Mouse (Mus musculus) forebrain, embryonic 10.5 days (tissue): ENCODE measurements around the gene Lgi4. TPM values are rescaled to one million over a fixed set of nuclear protein-coding genes. Genes with fewer than 3 reads are reported as not detected.

Experiments
- DNase-seq: peaks from one replicate; pipeline ENCODE4 v3.0.0-alpha.2; 2017; ENCODE audit warnings: low spot score; ENCODE audit errors: extremely low spot score
- H3K27ac ChIP-seq: fragments of 300-500 bp; sonication (generic); 2 replicates; pipeline ENCODE4 v1.5.1; 2016; ENCODE audit warnings: mild to moderate bottlenecking
- H3K27me3 ChIP-seq: fragments of 300-500 bp; sonication (generic); 2 replicates; pipeline ENCODE4 v1.6.1; 2016; ENCODE audit warnings: mild to moderate bottlenecking; ENCODE audit not compliant: poor library complexity, severe bottlenecking
- H3K36me3 ChIP-seq: fragments of 300-500 bp; sonication (generic); replicated peaks from 2 replicates; pipeline ENCODE4 v1.6.1; 2016; ENCODE audit warnings: mild to moderate bottlenecking, moderate library complexity
- H3K4me1 ChIP-seq: fragments of 300-500 bp; sonication (generic); 2 replicates; pipeline ENCODE4 v1.6.1; 2016
- H3K4me3 ChIP-seq: fragments of 300-500 bp; sonication (generic); 2 replicates; pipeline ENCODE4 v1.5.1; 2016; ENCODE audit warnings: mild to moderate bottlenecking, moderate library complexity
- H3K9me3 ChIP-seq: fragments of 300-500 bp; sonication (generic); 2 replicates; pipeline ENCODE4 v1.6.1; 2016; ENCODE audit warnings: mild to moderate bottlenecking, moderate library complexity
- WGBS: fragments of 180-500 bp; shearing (Covaris S2); methylation state at CpG from one replicate; pipeline ENCODE4 v1.1.7; 2016; 5-methylcytosine and 5-hydroxymethylcytosine counted together
- polyA plus RNA-seq: library from polyadenylated mRNA; unstranded; fragments of >200 nt; fragmentation: Nextera tagmentation; extraction: Ambion mirVana; gene quantifications from 2 replicates; pipeline ENCODE4 v1.2.1, GENCODE M21; 2016

Lgi4 gene
- polyA plus RNA-seq, 1 experiment from 2014 or later: 0.68 TPM

DNA sequence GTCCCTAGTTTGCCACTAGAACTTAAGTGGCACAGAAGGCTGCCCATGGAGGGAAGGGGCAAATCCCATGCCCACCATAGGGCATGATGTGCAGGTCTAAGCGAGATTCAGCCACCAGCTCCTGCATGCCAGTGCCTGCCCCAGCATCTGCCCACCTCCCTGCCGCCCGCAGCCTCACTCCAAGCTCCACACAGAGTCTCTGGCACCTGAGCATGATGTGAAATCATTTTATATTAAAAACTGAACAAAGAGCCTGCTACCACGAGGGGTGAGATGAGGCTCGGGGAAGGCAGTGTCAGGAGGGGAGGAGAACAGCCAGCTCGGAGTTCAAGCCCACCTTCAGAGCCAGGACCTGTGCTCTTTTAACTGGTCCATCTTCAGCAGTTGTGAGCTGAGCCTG is 11.2 kb downstream of the Lgi4 start:
- no peaks in the 10 kb centered on the region for H3K27me3 ChIP-seq
- no peaks in the 10 kb centered on the region for H3K36me3 ChIP-seq
- peaks cover 12% of the 10 kb centered on the region; the same call in 1 of the 2 replicates for H3K4me1 ChIP-seq
- 84% methylated on average over 6 of the region's 6 CpGs for WGBS
- no peak overlapping the region for H3K4me3 ChIP-seq
- H3K27ac ChIP-seq: no peak overlapping the region
- H3K9me3 ChIP-seq: no peaks in the 10 kb centered on the region
- no peak for DNase-seq

DNA sequence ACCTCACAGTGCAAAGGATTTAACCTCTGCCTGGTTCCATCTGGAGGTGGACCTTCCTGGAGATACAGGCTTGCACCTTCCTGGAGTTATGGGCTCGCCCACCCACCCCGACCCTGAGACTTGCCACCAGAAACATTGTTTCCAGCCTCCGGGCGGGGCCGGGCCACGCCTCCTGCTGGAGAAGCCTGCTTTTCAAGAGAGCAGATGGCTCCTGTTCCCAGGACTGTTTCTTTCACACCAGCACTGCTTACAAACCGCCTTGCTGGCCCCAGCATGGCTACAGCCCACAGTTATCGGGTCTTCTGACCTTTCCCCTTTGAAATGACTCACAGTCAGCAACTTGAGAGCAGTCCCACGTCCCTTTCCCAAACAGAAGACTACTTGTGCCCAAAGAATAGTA is 13.2 kb downstream of the Lgi4 start:
- no peak for DNase-seq
- H3K9me3 ChIP-seq: no peaks in the 10 kb centered on the region
- no peaks in the 10 kb centered on the region for H3K27me3 ChIP-seq
- H3K27ac ChIP-seq: no peak overlapping the region
- H3K4me3 ChIP-seq: no peak overlapping the region
- WGBS: 68% methylated on average over 9 of the region's 9 CpGs
- no peaks in the 10 kb centered on the region for H3K36me3 ChIP-seq
- H3K4me1 ChIP-seq: peaks cover 17% of the 10 kb centered on the region

GRCm38 (mm10) chr7:31073546-31073945 is 14.4 kb downstream of the Lgi4 start:
- no peaks in the 10 kb centered on the region for H3K9me3 ChIP-seq
- H3K4me1 ChIP-seq: peaks cover 21% of the 10 kb centered on the region
- no peaks in the 10 kb centered on the region for H3K36me3 ChIP-seq
- DNase-seq: no peak
- H3K27me3 ChIP-seq: no peaks in the 10 kb centered on the region
- H3K27ac ChIP-seq: no peak overlapping the region
- H3K4me3 ChIP-seq: no peak overlapping the region

GRCm38 (mm10) chr7:31074061-31074712 is 15.0 kb downstream of the Lgi4 start:
- no peaks in the 10 kb centered on the region for H3K27me3 ChIP-seq
- H3K9me3 ChIP-seq: no peaks in the 10 kb centered on the region
- no peak overlapping the region for H3K4me3 ChIP-seq
- H3K4me1 ChIP-seq: peaks cover 21% of the 10 kb centered on the region
- DNase-seq: no peak
- no peaks in the 10 kb centered on the region for H3K36me3 ChIP-seq
- H3K27ac ChIP-seq: no peak overlapping the region
- WGBS: 82% methylated on average over 7 of the region's 7 CpGs

GRCm38 (mm10) chr7:31074713-31075069 is 15.5 kb downstream of the Lgi4 start:
- H3K27me3 ChIP-seq: no peaks in the 10 kb centered on the region
- no peak overlapping the region for H3K27ac ChIP-seq
- no peak overlapping the region for H3K4me3 ChIP-seq
- peaks cover 21% of the 10 kb centered on the region for H3K4me1 ChIP-seq
- no peaks in the 10 kb centered on the region for H3K36me3 ChIP-seq
- no peaks in the 10 kb centered on the region for H3K9me3 ChIP-seq
- WGBS: 85% methylated on average over 5 of the region's 5 CpGs
- DNase-seq: no peak

DNA sequence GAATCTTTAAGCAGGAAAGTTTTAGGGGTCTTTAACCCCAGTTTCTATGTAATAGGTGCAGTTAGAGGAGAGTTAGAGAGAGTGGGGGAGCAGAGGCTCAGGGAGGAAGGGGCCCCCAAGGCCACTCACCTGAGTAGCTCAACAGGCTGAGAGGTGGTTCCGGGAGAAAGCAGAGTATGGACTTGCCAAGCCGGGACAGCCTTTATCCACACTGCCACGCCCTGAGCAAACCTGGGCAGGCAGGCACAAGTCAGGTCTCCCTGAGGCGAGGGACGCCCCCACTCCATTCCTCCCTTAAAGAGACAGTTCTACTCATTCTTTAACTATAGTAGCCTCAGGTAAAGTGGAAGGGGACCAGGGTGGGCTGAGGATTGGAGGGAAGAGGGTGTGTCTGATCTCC is 17.4 kb downstream of the Lgi4 start, which contains the start of gene Fxyd3:
Fxyd3 (minus strand) TSS at position 213 of the 400 bp plus-strand sequence.
- H3K4me3 ChIP-seq: no peak within 1 kb of the TSS
- no peaks in the 10 kb centered on the region for H3K27me3 ChIP-seq
- DNase-seq: no peak
- H3K9me3 ChIP-seq: no peaks in the 10 kb centered on the region
- H3K36me3 ChIP-seq: no peaks in the 10 kb centered on the region
- 66% methylated on average over 5 of the region's 5 CpGs for WGBS
- peak within 1 kb of the TSS; percentile 44 for H3K27ac ChIP-seq
- peaks cover 21% of the 10 kb centered on the region for H3K4me1 ChIP-seq

- Histone ChIP-seq H3K4me3 (no peak overlapping the region), H3K36me3 (no peaks in the 10 kb centered on the region), H3K27ac (peak overlapping the region; percentile 44), H3K4me1 (peaks cover 17% of the 10 kb centered on the region), H3K9me3 (no peaks in the 10 kb centered on the region), H3K27me3 (no peaks in the 10 kb centered on the region)
- no peak for DNase-seq
- 52% methylated on average over 6 of the region's 6 CpGs for WGBS
Measured at GRCm38 (mm10) chr7:31077470-31077869, 18.3 kb downstream of the Lgi4 start.

- no peak overlapping the region for H3K4me3 ChIP-seq
- H3K27ac ChIP-seq: peak overlapping the region; percentile 44
- H3K27me3 ChIP-seq: no peaks in the 10 kb centered on the region
- WGBS: 41% methylated on average over 5 of the region's 5 CpGs
- no peaks in the 10 kb centered on the region for H3K9me3 ChIP-seq
- DNase-seq: no peak
- H3K36me3 ChIP-seq: no peaks in the 10 kb centered on the region
- peaks cover 20% of the 10 kb centered on the region for H3K4me1 ChIP-seq
Measured at GRCm38 (mm10) chr7:31077885-31078445, 18.8 kb downstream of the Lgi4 start.

- H3K4me1 ChIP-seq: peaks cover 37% of the 10 kb centered on the region
- no peaks in the 10 kb centered on the region for H3K9me3 ChIP-seq
Measured at GRCm38 (mm10) chr7:31079670-31080069, 20.5 kb downstream of the Lgi4 start.

GRCm38 (mm10) chr7:31080611-31081010 is 21.5 kb downstream of the Lgi4 start:
- Histone ChIP-seq H3K27me3 (no peaks in the 10 kb centered on the region), H3K27ac (no peak overlapping the region), H3K4me3 (no peak overlapping the region), H3K9me3 (no peaks in the 10 kb centered on the region), H3K4me1 (peaks cover 46% of the 10 kb centered on the region), H3K36me3 (no peaks in the 10 kb centered on the region)
- 46% methylated on average over 3 of the region's 3 CpGs for WGBS
- no peak for DNase-seq

More at GRCm38 (mm10) chr7:31079670-31080069, 20.5 kb downstream of the Lgi4 start:
- H3K4me3 ChIP-seq: no peak overlapping the region
- WGBS: 90% methylated on average over 8 of the region's 8 CpGs
- DNase-seq: no peak
- H3K27ac ChIP-seq: no peak overlapping the region
- no peaks in the 10 kb centered on the region for H3K36me3 ChIP-seq
- H3K27me3 ChIP-seq: no peaks in the 10 kb centered on the region

- 30% methylated on average over 1 of the region's 1 CpGs for WGBS
- H3K9me3 ChIP-seq: no peaks in the 10 kb centered on the region
- H3K4me1 ChIP-seq: peaks cover 49% of the 10 kb centered on the region
- H3K4me3 ChIP-seq: no peak overlapping the region
- H3K27ac ChIP-seq: no peak overlapping the region
- DNase-seq: no peak
- H3K27me3 ChIP-seq: no peaks in the 10 kb centered on the region
- no peaks in the 10 kb centered on the region for H3K36me3 ChIP-seq
Measured at GRCm38 (mm10) chr7:31081106-31081505, 22.0 kb downstream of the Lgi4 start.

- no peak overlapping the region for H3K27ac ChIP-seq
Measured at GRCm38 (mm10) chr7:31082106-31082505, 23.0 kb downstream of the Lgi4 start.

DNA sequence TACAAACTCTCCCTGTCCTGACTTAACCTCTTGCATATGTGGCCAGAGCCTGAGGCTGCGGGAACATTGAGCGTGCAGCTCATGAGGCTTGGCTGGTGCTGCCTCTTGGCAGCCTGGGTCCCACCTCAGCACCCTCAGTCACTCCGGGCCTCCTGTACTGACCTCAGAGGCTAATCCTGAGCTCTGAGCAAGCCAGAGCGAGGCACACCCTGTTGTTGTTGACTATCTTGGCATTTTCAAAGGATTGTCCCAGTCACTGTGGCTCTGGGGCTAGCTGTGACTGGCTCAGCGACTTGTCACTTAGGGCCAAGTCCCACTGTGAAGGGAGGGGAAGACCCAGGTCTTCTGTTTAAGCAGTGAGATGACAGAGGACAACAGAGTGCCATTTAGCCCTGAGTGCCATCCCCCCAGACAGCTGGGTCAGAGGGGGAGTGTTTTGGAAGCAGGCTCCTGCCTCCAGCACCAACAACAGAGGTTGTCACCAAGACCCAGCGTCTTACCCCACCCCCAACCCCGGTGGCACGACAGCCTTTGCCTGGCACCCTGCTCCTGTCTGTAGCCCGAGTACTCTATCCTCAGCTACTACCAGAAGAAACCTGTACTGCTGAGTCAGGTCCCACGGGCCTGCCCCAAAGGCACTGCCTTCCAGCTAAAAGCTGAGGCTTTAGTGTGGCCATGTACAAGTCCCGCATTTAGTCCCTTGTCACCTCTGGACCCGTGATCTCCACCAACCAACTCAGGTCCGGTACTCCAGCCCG is 23.9 kb downstream of the Lgi4 start:
- no peak for DNase-seq
- 63% methylated on average over 14 of the region's 14 CpGs for WGBS
- peak overlapping the region; percentile 76 for H3K27ac ChIP-seq

More at GRCm38 (mm10) chr7:31082106-31082505, 23.0 kb downstream of the Lgi4 start:
- no peak for DNase-seq
- Histone ChIP-seq H3K4me1 (peaks cover 42% of the 10 kb centered on the region), H3K4me3 (no peak overlapping the region), H3K36me3 (no peaks in the 10 kb centered on the region), H3K27me3 (no peaks in the 10 kb centered on the region), H3K9me3 (no peaks in the 10 kb centered on the region)

More for the DNA sequence above, 23.9 kb downstream of the Lgi4 start:
- no peaks in the 10 kb centered on the region for H3K27me3 ChIP-seq
- peaks cover 34% of the 10 kb centered on the region for H3K4me1 ChIP-seq
- no peaks in the 10 kb centered on the region for H3K9me3 ChIP-seq
- H3K36me3 ChIP-seq: no peaks in the 10 kb centered on the region
- H3K4me3 ChIP-seq: no peak overlapping the region
